Mouse (Mus musculus): ENCODE results near the gene Hsdl1. TPM values are rescaled to one million over a fixed set of nuclear protein-coding genes. Genes with fewer than 3 reads are reported as not detected.

Hsdl1 gene
- 24.6 and 27.3 TPM in 2 replicates for polyA plus RNA-seq (2012; rRNA removed)

GRCm38 (mm10) chr8:119574437-119575365 is at the start of gene Hsdl1, which contains the start of gene Dnaaf1:
Gene Hsdl1 (minus strand): TSS chr8:119575183.
Gene Dnaaf1 (plus strand): TSS chr8:119575235.

GRCm38 (mm10) chr8:119612471-119612870 is 37.5 kb upstream of the Hsdl1 start, which contains the start of gene Adad2:
Gene Adad2 (plus strand): TSS chr8:119612747.

GRCm38 (mm10) chr8:119604996-119605395 is 30.0 kb upstream of the Hsdl1 start, which contains the start of gene Taf1c:
Gene Taf1c (minus strand): TSS chr8:119605222.

GRCm38 (mm10) chr8:119558603-119559401 is 16.2 kb downstream of the Hsdl1 start, which contains the start of gene Mbtps1:
Gene Mbtps1 (minus strand): TSS chr8:119558735.

Other genes with a start within 250 kb of the Hsdl1 start
- 68.5 and 90.2 TPM in 2 replicates for gene Hsbp1, start 230.7 kb downstream of the Hsdl1 start, polyA plus RNA-seq (2012; rRNA removed)
- 54.0 and 55.0 TPM in 2 replicates for gene Mlycd, start 180.3 kb downstream of the Hsdl1 start, polyA plus RNA-seq (2012; rRNA removed)
- 37.3 and 67.4 TPM in 2 replicates for gene Osgin1, start 141.1 kb downstream of the Hsdl1 start, polyA plus RNA-seq (2012; rRNA removed)
- 0.74 and 1.2 TPM in 2 replicates for gene Necab2, start 128.5 kb downstream of the Hsdl1 start, polyA plus RNA-seq (2012; rRNA removed)
- gene Slc38a8, start 73.5 kb downstream of the Hsdl1 start, polyA plus RNA-seq (2012; rRNA removed), result 0.17 and 0.19 TPM in 2 replicates
- 68.3 and 75.2 TPM in 2 replicates for gene Mbtps1, start 16.4 kb downstream of the Hsdl1 start, polyA plus RNA-seq (2012; rRNA removed)
- 0.55 and 1.1 TPM in 2 replicates for gene Dnaaf1, start 52 bp upstream of the Hsdl1 start, polyA plus RNA-seq (2012; rRNA removed)
- 38.8 and 42.2 TPM in 2 replicates for gene Taf1c, start 30.0 kb upstream of the Hsdl1 start, polyA plus RNA-seq (2012; rRNA removed)
- gene Adad2, start 37.6 kb upstream of the Hsdl1 start, polyA plus RNA-seq (2012; rRNA removed), result 0.16 TPM in 1 of 2 replicates, not detected in the other
- 1.5 and 1.8 TPM in 2 replicates for gene Kcng4, start 60.5 kb upstream of the Hsdl1 start, polyA plus RNA-seq (2012; rRNA removed)
- 158 and 167 TPM in 2 replicates for gene Wfdc1, start 91.2 kb upstream of the Hsdl1 start, polyA plus RNA-seq (2012; rRNA removed)
- 66.6 and 75.5 TPM in 2 replicates for gene Atp2c2, start 124.8 kb upstream of the Hsdl1 start, polyA plus RNA-seq (2012; rRNA removed)
- 13.4 and 15.5 TPM in 2 replicates for gene Tldc1, start 203.2 kb upstream of the Hsdl1 start, polyA plus RNA-seq (2012; rRNA removed)